Mouse (Mus musculus): ENCODE data around the gene Bcar1. TPM values are rescaled to one million over a fixed set of nuclear protein-coding genes. Genes with fewer than 3 reads are reported as not detected.

Bcar1 gene
- 20.4 and 25.1 TPM in 2 replicates for polyA plus RNA-seq (2012; rRNA removed)

GRCm38 (mm10) chr8:111743792-111744696, at the start of gene Bcar1:
Gene Bcar1 (minus strand): TSS chr8:111743809.
- 16% methylated on average over 35 of the region's 40 CpGs for WGBS
- Histone ChIP-seq H3K27me3 (ENCODE audit: control insufficient read depth, insufficient read depth, low read length) (peaks cover 17% of the 10 kb centered on the region), H3K27ac (ENCODE audit: insufficient read depth, low read length) (peak within 1 kb of the TSS; percentile 12; the same call in 1 of the 2 replicates), H3K36me3 (ENCODE audit: control insufficient read depth, insufficient read depth, low read length) (no peaks in the 10 kb centered on the region), H3K4me1 (ENCODE audit: control insufficient read depth, insufficient read depth, insufficient read length) (no peaks in the 10 kb centered on the region; the same call in 1 of the 2 replicates), H3K4me3 (ENCODE audit: extremely low read depth, insufficient read depth, insufficient read length) (peak within 1 kb of the TSS; percentile 36; the same call in 1 of the 2 replicates)
- TF ChIP-seq CTCF (IDR thresholded peaks at IDR 0.05; ENCODE audit: extremely low read depth, insufficient read depth, insufficient read length, insufficient replicate concordance) = no peak
- TF ChIP-seq POLR2A (IDR thresholded peaks at IDR 0.05; ENCODE audit: low read depth, low read length) = no peak
- no peak for DNase-seq (ENCODE audit: low read depth in 1 of 2, low spot score in 2 of 2)

GRCm38 (mm10) chr8:111789639-111790038, 46.0 kb upstream of the Bcar1 start:
- peaks cover 2% of the 10 kb centered on the region; the same call in 1 of the 2 replicates for H3K4me1 ChIP-seq (ENCODE audit: control insufficient read depth, insufficient read depth, insufficient read length)
- H3K27ac ChIP-seq (ENCODE audit: insufficient read depth, low read length) = no peak overlapping the region
- no peak overlapping the region for H3K4me3 ChIP-seq (ENCODE audit: extremely low read depth, insufficient read depth, insufficient read length)
- TF ChIP-seq POLR2A (IDR thresholded peaks at IDR 0.05; ENCODE audit: low read depth, low read length) (no peak), CTCF (IDR thresholded peaks at IDR 0.05; ENCODE audit: extremely low read depth, insufficient read depth, insufficient read length, insufficient replicate concordance) (no peak)
- H3K27me3 ChIP-seq (ENCODE audit: control insufficient read depth, insufficient read depth, low read length) = no peaks in the 10 kb centered on the region
- no peaks in the 10 kb centered on the region; the same call in 1 of the 2 replicates for H3K36me3 ChIP-seq (ENCODE audit: control insufficient read depth, insufficient read depth, low read length)
- no peak for DNase-seq (ENCODE audit: low read depth in 1 of 2, low spot score in 2 of 2)

- no peaks in the 10 kb centered on the region for H3K27me3 ChIP-seq (ENCODE audit: control insufficient read depth, insufficient read depth, low read length)
- peaks cover 2% of the 10 kb centered on the region; the same call in 1 of the 2 replicates for H3K4me1 ChIP-seq (ENCODE audit: control insufficient read depth, insufficient read depth, insufficient read length)
- no peak for TF ChIP-seq CTCF (IDR thresholded peaks at IDR 0.05; ENCODE audit: extremely low read depth, insufficient read depth, insufficient read length, insufficient replicate concordance)
- no peak for TF ChIP-seq POLR2A (IDR thresholded peaks at IDR 0.05; ENCODE audit: low read depth, low read length)
- H3K36me3 ChIP-seq (ENCODE audit: control insufficient read depth, insufficient read depth, low read length) = no peaks in the 10 kb centered on the region; the same call in 1 of the 2 replicates
- 93% methylated on average over 4 of the region's 4 CpGs for WGBS
- DNase-seq (ENCODE audit: low read depth in 1 of 2, low spot score in 2 of 2) = no peak
- no peak overlapping the region for H3K27ac ChIP-seq (ENCODE audit: insufficient read depth, low read length)
- H3K4me3 ChIP-seq (ENCODE audit: extremely low read depth, insufficient read depth, insufficient read length) = no peak overlapping the region
Observed at GRCm38 (mm10) chr8:111789200-111789599, 45.6 kb upstream of the Bcar1 start.

- TF ChIP-seq POLR2A (IDR thresholded peaks at IDR 0.05; ENCODE audit: low read depth, low read length) = no peak
- no peak for TF ChIP-seq CTCF (IDR thresholded peaks at IDR 0.05; ENCODE audit: extremely low read depth, insufficient read depth, insufficient read length, insufficient replicate concordance)
- 92% methylated on average over 3 of the region's 3 CpGs for WGBS
- Histone ChIP-seq H3K4me3 (ENCODE audit: extremely low read depth, insufficient read depth, insufficient read length) (no peak overlapping the region), H3K36me3 (ENCODE audit: control insufficient read depth, insufficient read depth, low read length) (no peaks in the 10 kb centered on the region; the same call in 1 of the 2 replicates), H3K4me1 (ENCODE audit: control insufficient read depth, insufficient read depth, insufficient read length) (peaks cover 2% of the 10 kb centered on the region; the same call in 1 of the 2 replicates), H3K27me3 (ENCODE audit: control insufficient read depth, insufficient read depth, low read length) (no peaks in the 10 kb centered on the region), H3K27ac (ENCODE audit: insufficient read depth, low read length) (no peak overlapping the region)
- DNase-seq (ENCODE audit: low read depth in 1 of 2, low spot score in 2 of 2) = no peak
Observed at GRCm38 (mm10) chr8:111788497-111788896, 44.9 kb upstream of the Bcar1 start.

GRCm38 (mm10) chr8:111788085-111788484, 44.5 kb upstream of the Bcar1 start:
- no peak overlapping the region for H3K4me3 ChIP-seq (ENCODE audit: extremely low read depth, insufficient read depth, insufficient read length)
- peaks cover 2% of the 10 kb centered on the region; the same call in 1 of the 2 replicates for H3K4me1 ChIP-seq (ENCODE audit: control insufficient read depth, insufficient read depth, insufficient read length)
- no peaks in the 10 kb centered on the region for H3K27me3 ChIP-seq (ENCODE audit: control insufficient read depth, insufficient read depth, low read length)
- WGBS = 90% methylated on average over 5 of the region's 5 CpGs
- no peaks in the 10 kb centered on the region; the same call in 1 of the 2 replicates for H3K36me3 ChIP-seq (ENCODE audit: control insufficient read depth, insufficient read depth, low read length)
- H3K27ac ChIP-seq (ENCODE audit: insufficient read depth, low read length) = no peak overlapping the region
- TF ChIP-seq CTCF (IDR thresholded peaks at IDR 0.05; ENCODE audit: extremely low read depth, insufficient read depth, insufficient read length, insufficient replicate concordance) (no peak), POLR2A (IDR thresholded peaks at IDR 0.05; ENCODE audit: low read depth, low read length) (no peak)
- DNase-seq (ENCODE audit: low read depth in 1 of 2, low spot score in 2 of 2) = no peak

GRCm38 (mm10) chr8:111787683-111788082, 44.1 kb upstream of the Bcar1 start:
- WGBS = 90% methylated on average over 4 of the region's 4 CpGs
- Histone ChIP-seq H3K36me3 (ENCODE audit: control insufficient read depth, insufficient read depth, low read length) (no peaks in the 10 kb centered on the region; the same call in 1 of the 2 replicates), H3K27me3 (ENCODE audit: control insufficient read depth, insufficient read depth, low read length) (no peaks in the 10 kb centered on the region), H3K4me1 (ENCODE audit: control insufficient read depth, insufficient read depth, insufficient read length) (peaks cover 2% of the 10 kb centered on the region; the same call in 1 of the 2 replicates), H3K4me3 (ENCODE audit: extremely low read depth, insufficient read depth, insufficient read length) (no peak overlapping the region), H3K27ac (ENCODE audit: insufficient read depth, low read length) (no peak overlapping the region)
- TF ChIP-seq CTCF (IDR thresholded peaks at IDR 0.05; ENCODE audit: extremely low read depth, insufficient read depth, insufficient read length, insufficient replicate concordance) (no peak), POLR2A (IDR thresholded peaks at IDR 0.05; ENCODE audit: low read depth, low read length) (no peak)
- DNase-seq (ENCODE audit: low read depth in 1 of 2, low spot score in 2 of 2) = no peak

Data from spleen, adult 2 months (tissue).